Mouse (Mus musculus): ENCODE data around the gene Gba. TPM values are rescaled to one million over a fixed set of nuclear protein-coding genes. Genes with fewer than 3 reads are reported as not detected.

Gene Gba
- polyA plus RNA-seq, 1 experiment from 2014 or later: 46.5 TPM

MicroRNAs encoded within 50 kb of the gene (microRNA counts, 519-probe panel; counts per million panel counts)
- microRNA mmu-miR-92b: 4,841 counts per million, percentile 87 among the panel's probes with 10 or more counts

Small RNAs within 50 kb of the gene (microRNA-seq; reads per million reads assigned to microRNA genes)
- gene Mir92b: 4,972 reads per million, percentile 92 among the genes with 10 or more reads in this experiment

Other genes with a start within 250 kb of the Gba start
- 39.2 and 48.9 TPM in 2 replicates for gene Rusc1, start 109.6 kb upstream of the Gba start, polyA plus RNA-seq (2014; fragmentation: Nextera tagmentation; extraction: Ambion mirVana)
- gene Gm43738, start 101.8 kb upstream of the Gba start, polyA plus RNA-seq (2014; fragmentation: Nextera tagmentation; extraction: Ambion mirVana): 0.12 TPM in 1 of 2 replicates, not detected in the other
- gene Fdps, start 101.0 kb upstream of the Gba start, polyA plus RNA-seq (2014; fragmentation: Nextera tagmentation; extraction: Ambion mirVana): 384 TPM in 2 replicates
- 1.5 and 2.4 TPM in 2 replicates for gene Pklr, start 66.8 kb upstream of the Gba start, polyA plus RNA-seq (2014; fragmentation: Nextera tagmentation; extraction: Ambion mirVana)
- gene Hcn3, start 42.7 kb upstream of the Gba start, polyA plus RNA-seq (2014; fragmentation: Nextera tagmentation; extraction: Ambion mirVana): 5.2 and 7.5 TPM in 2 replicates
- gene Clk2, start 38.1 kb upstream of the Gba start, polyA plus RNA-seq (2014; fragmentation: Nextera tagmentation; extraction: Ambion mirVana): 26.5 and 32.3 TPM in 2 replicates
- gene Scamp3, start 25.5 kb upstream of the Gba start, polyA plus RNA-seq (2014; fragmentation: Nextera tagmentation; extraction: Ambion mirVana): 91.2 and 92.8 TPM in 2 replicates
- 32.5 and 36.9 TPM in 2 replicates for gene Fam189b, start 19.8 kb upstream of the Gba start, polyA plus RNA-seq (2014; fragmentation: Nextera tagmentation; extraction: Ambion mirVana)
- gene Thbs3, start 12.3 kb downstream of the Gba start, polyA plus RNA-seq (2014; fragmentation: Nextera tagmentation; extraction: Ambion mirVana): 26.3 and 26.6 TPM in 2 replicates
- gene Mtx1, start 24.2 kb downstream of the Gba start, polyA plus RNA-seq (2014; fragmentation: Nextera tagmentation; extraction: Ambion mirVana): 181 and 202 TPM in 2 replicates
- gene Muc1, start 26.1 kb downstream of the Gba start, polyA plus RNA-seq (2014; fragmentation: Nextera tagmentation; extraction: Ambion mirVana): 1.6 and 1.8 TPM in 2 replicates
- 237 and 255 TPM in 2 replicates for gene Krtcap2, start 43.0 kb downstream of the Gba start, polyA plus RNA-seq (2014; fragmentation: Nextera tagmentation; extraction: Ambion mirVana)
- 11.6 and 12.8 TPM in 2 replicates for gene Trim46, start 43.4 kb downstream of the Gba start, polyA plus RNA-seq (2014; fragmentation: Nextera tagmentation; extraction: Ambion mirVana)
- 86.1 and 88.5 TPM in 2 replicates for gene Dpm3, start 56.4 kb downstream of the Gba start, polyA plus RNA-seq (2014; fragmentation: Nextera tagmentation; extraction: Ambion mirVana)
- gene Slc50a1, start 67.6 kb downstream of the Gba start, polyA plus RNA-seq (2014; fragmentation: Nextera tagmentation; extraction: Ambion mirVana): 33.8 and 37.6 TPM in 2 replicates
- 13.7 and 15.9 TPM in 2 replicates for gene Efna1, start 78.2 kb downstream of the Gba start, polyA plus RNA-seq (2014; fragmentation: Nextera tagmentation; extraction: Ambion mirVana)
- gene Efna3, start 120.0 kb downstream of the Gba start, polyA plus RNA-seq (2014; fragmentation: Nextera tagmentation; extraction: Ambion mirVana): 32.7 and 36.5 TPM in 2 replicates
- gene Efna4, start 135.1 kb downstream of the Gba start, polyA plus RNA-seq (2014; fragmentation: Nextera tagmentation; extraction: Ambion mirVana): 20.5 and 21.6 TPM in 2 replicates
- 16.3 and 18.3 TPM in 2 replicates for gene Adam15, start 147.1 kb downstream of the Gba start, polyA plus RNA-seq (2014; fragmentation: Nextera tagmentation; extraction: Ambion mirVana)
- 0.20 TPM in 1 of 2 replicates, not detected in the other for gene Dcst2, start 159.0 kb downstream of the Gba start, polyA plus RNA-seq (2014; fragmentation: Nextera tagmentation; extraction: Ambion mirVana)
- gene Dcst1, start 162.3 kb downstream of the Gba start, polyA plus RNA-seq (2014; fragmentation: Nextera tagmentation; extraction: Ambion mirVana): 0.31 and 0.41 TPM in 2 replicates
- gene Zbtb7b, start 191.8 kb downstream of the Gba start, polyA plus RNA-seq (2014; fragmentation: Nextera tagmentation; extraction: Ambion mirVana): 0.25 and 0.54 TPM in 2 replicates
- gene Lenep, start 199.9 kb downstream of the Gba start, polyA plus RNA-seq (2014; fragmentation: Nextera tagmentation; extraction: Ambion mirVana): 0.13 and 0.73 TPM in 2 replicates
- 29.4 and 30.9 TPM in 2 replicates for gene Flad1, start 208.9 kb downstream of the Gba start, polyA plus RNA-seq (2014; fragmentation: Nextera tagmentation; extraction: Ambion mirVana)
- gene Cks1b, start 215.5 kb downstream of the Gba start, polyA plus RNA-seq (2014; fragmentation: Nextera tagmentation; extraction: Ambion mirVana): 432 and 463 TPM in 2 replicates
- 43.9 and 48.0 TPM in 2 replicates for gene Shc1, start 215.5 kb downstream of the Gba start, polyA plus RNA-seq (2014; fragmentation: Nextera tagmentation; extraction: Ambion mirVana)
- 55.7 and 59.8 TPM in 2 replicates for gene Pygo2, start 227.3 kb downstream of the Gba start, polyA plus RNA-seq (2014; fragmentation: Nextera tagmentation; extraction: Ambion mirVana)
- gene Pbxip1, start 233.8 kb downstream of the Gba start, polyA plus RNA-seq (2014; fragmentation: Nextera tagmentation; extraction: Ambion mirVana): 8.6 and 9.1 TPM in 2 replicates

Measured in neural tube, embryonic 11.5 days (tissue).